Mouse (Mus musculus): ENCODE data around the gene Pira2. TPM values are rescaled to one million over a fixed set of nuclear protein-coding genes. Genes with fewer than 3 reads are reported as not detected.
"Not testable (repeated sequence)": the region's sequence is repeated elsewhere in the genome, so short reads cannot be mapped to it uniquely, and the experiment has no call there.

Gene Pira2
- not detected for total RNA-seq (2021)

GRCm38 (mm10) chr7:3844951-3845350 lies at the start of gene Pira2:
Gene Pira2 (minus strand): TSS chr7:3845051.
- intact Hi-C loops (cut with DNase I); DNase-seq (ENCODE audit: low spot score in 2 of 2): not testable (repeated sequence)

- DNase-seq (ENCODE audit: low spot score in 2 of 2), result not testable (repeated sequence)
Observed at GRCm38 (mm10) chr7:3875032-3875431, 30.2 kb upstream of the Pira2 start.

GRCm38 (mm10) chr7:3837854-3838253 lies 7.0 kb downstream of the Pira2 start:
- DNase-seq (ENCODE audit: low spot score in 2 of 2); intact Hi-C loops (cut with DNase I): not testable (repeated sequence)

More at GRCm38 (mm10) chr7:3875032-3875431, 30.2 kb upstream of the Pira2 start:
- intact Hi-C loops (cut with DNase I), result not testable (repeated sequence)

GRCm38 (mm10) chr7:3830633-3831032 lies 14.2 kb downstream of the Pira2 start:
- intact Hi-C loops (cut with DNase I); DNase-seq (ENCODE audit: low spot score in 2 of 2): not testable (repeated sequence)

GRCm38 (mm10) chr7:3825599-3825998 lies 19.3 kb downstream of the Pira2 start, which contains the start of gene Gm15448:
Gene Gm15448 (minus strand): TSS chr7:3825687.
- intact Hi-C loops (cut with DNase I); DNase-seq (ENCODE audit: low spot score in 2 of 2): not testable (repeated sequence)

GRCm38 (mm10) chr7:3811912-3812311 lies 32.9 kb downstream of the Pira2 start:
- DNase-seq (ENCODE audit: low spot score in 2 of 2), result not testable (repeated sequence)
- intact Hi-C loops (cut with DNase I), result loop anchor here (10.0 kb wide), 1 partner anchor 93 kb away; no protein-coding TSS in a partner anchor

- DNase-seq (ENCODE audit: low spot score in 2 of 2); intact Hi-C loops (cut with DNase I): not testable (repeated sequence)
Observed at GRCm38 (mm10) chr7:3802935-3803334, 41.9 kb downstream of the Pira2 start.

- DNase-seq (ENCODE audit: low spot score in 2 of 2); intact Hi-C loops (cut with DNase I): not testable (repeated sequence)
Observed at GRCm38 (mm10) chr7:3799940-3800339, 44.9 kb downstream of the Pira2 start.

GRCm38 (mm10) chr7:3796286-3796685 lies 48.6 kb downstream of the Pira2 start:
- intact Hi-C loops (cut with DNase I); DNase-seq (ENCODE audit: low spot score in 2 of 2): not testable (repeated sequence)

Other genes with a start within 250 kb of the Pira2 start
- gene Oscar, start 228.9 kb downstream of the Pira2 start, total RNA-seq (2021), result 1 to 10 TPM in 1 of 2 experiments, under 1 TPM in 1; 0.66 to 1.1 TPM
- 100 to 1,000 TPM; 542 to 549 TPM for gene Ndufa3, start 227.7 kb downstream of the Pira2 start, total RNA-seq (2021)
- gene Tfpt, start 215.1 kb downstream of the Pira2 start, total RNA-seq (2021), result 10 to 100 TPM; 40.6 to 45.0 TPM
- 10 to 100 TPM; 45.4 to 46.2 TPM for gene Prpf31, start 215.1 kb downstream of the Pira2 start, total RNA-seq (2021)
- 10 to 100 TPM; 53.1 to 58.1 TPM for gene Cnot3, start 199.8 kb downstream of the Pira2 start, total RNA-seq (2021)
- 1 to 10 TPM; 5.0 to 5.7 TPM for gene Leng1, start 179.2 kb downstream of the Pira2 start, total RNA-seq (2021)
- 1 to 10 TPM; 6.5 to 7.1 TPM for gene Tmc4, start 167.5 kb downstream of the Pira2 start, total RNA-seq (2021)
- 10 to 100 TPM; 71.6 to 73.4 TPM for gene Tsen34, start 152.2 kb downstream of the Pira2 start, total RNA-seq (2021)
- gene Mboat7, start 151.5 kb downstream of the Pira2 start, total RNA-seq (2021), result 100 to 1,000 TPM; 212 to 220 TPM
- 100 to 1,000 TPM; 322 to 328 TPM for gene Rps9, start 141.1 kb downstream of the Pira2 start, total RNA-seq (2021)
- under 1 TPM; 0.18 to 0.21 TPM for gene Pirb, start 124.7 kb downstream of the Pira2 start, total RNA-seq (2021)
- not detected for gene Gm15448, start 19.4 kb downstream of the Pira2 start, total RNA-seq (2021)
- gene Gm14548, start 53.1 kb upstream of the Pira2 start, total RNA-seq (2021), result not detected
- not detected for gene Lilra6, start 70.5 kb upstream of the Pira2 start, total RNA-seq (2021)
- gene Lair1, start 218.2 kb upstream of the Pira2 start, total RNA-seq (2021), result 1 to 10 TPM; 5.2 to 6.6 TPM